Mouse (Mus musculus): ENCODE measurements at regions not wholly inside any gene's neighbourhood (a gene's known extent, or its start where the extent isn't known, plus 50 kb on each side); places are given as distances from the start of the nearest gene placed in this dataset.

DNA sequence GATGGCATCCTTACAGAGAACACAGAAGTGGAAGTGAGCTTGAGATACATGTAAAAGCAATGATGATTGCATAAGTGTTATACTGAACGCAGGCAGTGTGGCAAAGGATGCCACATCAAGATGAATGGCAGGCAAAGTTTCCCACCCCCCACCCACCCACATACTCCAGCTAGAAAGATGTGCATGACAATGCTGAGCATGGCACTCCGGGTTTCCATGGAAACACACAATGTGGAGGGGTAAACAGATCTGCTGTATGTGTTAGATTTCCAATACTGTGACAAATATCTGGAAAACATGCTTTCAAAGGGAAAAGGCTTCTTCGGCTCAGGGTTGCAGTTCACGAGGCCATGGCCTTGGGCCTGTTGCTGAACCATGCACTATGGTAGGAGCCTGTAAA, 86.5 kb upstream of the Kdm8 start:
- TF ChIP-seq POLR2A (IDR thresholded peaks at IDR 0.05; ENCODE audit: low read depth, low read length) (no peak), CTCF (IDR thresholded peaks at IDR 0.05; ENCODE audit: borderline replicate concordance, insufficient read depth, low read length) (no peak)
